Mouse (Mus musculus): ENCODE results near the gene Angptl2. TPM values are rescaled to one million over a fixed set of nuclear protein-coding genes. Genes with fewer than 3 reads are reported as not detected.

Angptl2 gene
- 1 to 10 TPM; 3.7 to 7.2 TPM for total RNA-seq (2021)
- long read RNA-seq, partial matches to known transcripts, result 0 of 5 reads
- long read RNA-seq, other reads (novel, unspliced or antisense), result 2 of 5 reads

- DNase-seq (ENCODE audit: low spot score in 2 of 2), result peak; percentile 75 to 80
These were observed at the start of gene Angptl2 for GRCm38 (mm10) chr2:33215700-33216509. Angptl2 (plus strand) TSS chr2:33216069.

- no peak for DNase-seq (ENCODE audit: low spot score in 2 of 2)
These were observed 48.8 kb upstream of the Angptl2 start for GRCm38 (mm10) chr2:33167060-33167459.

GRCm38 (mm10) chr2:33169445-33169844 is 46.4 kb upstream of the Angptl2 start:
- DNase-seq (ENCODE audit: low spot score in 2 of 2), result no peak

- no peak for DNase-seq (ENCODE audit: low spot score in 2 of 2)
These were observed 44.9 kb upstream of the Angptl2 start for GRCm38 (mm10) chr2:33170777-33171565.

GRCm38 (mm10) chr2:33173126-33173525 is 42.7 kb upstream of the Angptl2 start:
- DNase-seq (ENCODE audit: low spot score in 2 of 2), result no peak

- DNase-seq (ENCODE audit: low spot score in 2 of 2), result no peak
These were observed 42.2 kb upstream of the Angptl2 start for GRCm38 (mm10) chr2:33173686-33174085.

- no peak for DNase-seq (ENCODE audit: low spot score in 2 of 2)
These were observed 39.4 kb upstream of the Angptl2 start for GRCm38 (mm10) chr2:33176516-33176915.

GRCm38 (mm10) chr2:33176921-33177320 is 38.9 kb upstream of the Angptl2 start:
- no peak for DNase-seq (ENCODE audit: low spot score in 2 of 2)

GRCm38 (mm10) chr2:33177443-33178242 is 38.2 kb upstream of the Angptl2 start:
- no peak for DNase-seq (ENCODE audit: low spot score in 2 of 2)

- peak; percentile 73 to 74 for DNase-seq (ENCODE audit: low spot score in 2 of 2)
These were observed 37.5 kb upstream of the Angptl2 start for GRCm38 (mm10) chr2:33178243-33178932.

GRCm38 (mm10) chr2:33179171-33179929 is 36.5 kb upstream of the Angptl2 start:
- peak in 1 of 2 experiments; percentile 46 for DNase-seq (ENCODE audit: low spot score in 2 of 2)

GRCm38 (mm10) chr2:33179930-33180630 is 35.8 kb upstream of the Angptl2 start:
- no peak for DNase-seq (ENCODE audit: low spot score in 2 of 2)

GRCm38 (mm10) chr2:33183321-33183720 is 32.5 kb upstream of the Angptl2 start:
- DNase-seq (ENCODE audit: low spot score in 2 of 2), result no peak

GRCm38 (mm10) chr2:33184641-33185040 is 31.2 kb upstream of the Angptl2 start:
- no peak for DNase-seq (ENCODE audit: low spot score in 2 of 2)

- peak in 1 of 2 experiments; percentile 54 for DNase-seq (ENCODE audit: low spot score in 2 of 2)
These were observed 30.6 kb upstream of the Angptl2 start for GRCm38 (mm10) chr2:33185258-33185657.

GRCm38 (mm10) chr2:33186505-33186904 is 29.4 kb upstream of the Angptl2 start:
- no peak for DNase-seq (ENCODE audit: low spot score in 2 of 2)

GRCm38 (mm10) chr2:33187874-33188273 is 28.0 kb upstream of the Angptl2 start:
- DNase-seq (ENCODE audit: low spot score in 2 of 2), result no peak

GRCm38 (mm10) chr2:33188925-33189670 is 26.8 kb upstream of the Angptl2 start:
- DNase-seq (ENCODE audit: low spot score in 2 of 2), result no peak

GRCm38 (mm10) chr2:33189976-33190375 is 25.9 kb upstream of the Angptl2 start:
- DNase-seq (ENCODE audit: low spot score in 2 of 2), result no peak
